Comparison of ENCODE assay signal across 13 mouse cellular contexts in genomic region chr11:118874487-118875095, GRCm38 (mm10). TPM values are rescaled to one million over a fixed set of nuclear protein-coding genes. Genes with fewer than 3 reads are reported as not detected.
A peak's percentile ranks its signal among the peaks of the same experiment; 100 is the strongest.
DNase-seq lines count a peak whose midpoint lies in the region; ATAC-seq and TF ChIP-seq lines count a peak whose summit lies in the region.
"Had no signal": no experiment of that assay in that cellular context is flagged by ENCODE, and none has a peak within 500 bp of the region (broad histone marks: within the 10 kb centered on the region; RNA-seq: fewer than 3 reads in every experiment).

No protein-coding gene starts in this region.

- H3K4me2 ChIP-seq in kidney, postnatal 0 days (ENCODE audit: low read length): no peak overlapping the region
- no peak overlapping the region for H3K4me2 ChIP-seq in forebrain, embryonic 13.5 days
- H3K4me2 ChIP-seq in hindbrain, embryonic 13.5 days: no peak overlapping the region
- H3K4me2 ChIP-seq in midbrain, embryonic 16.5 days (ENCODE audit: low read length): no peak overlapping the region

- H3K4me3 ChIP-seq in kidney, postnatal 0 days (replicated peaks; ENCODE audit: low read depth, low read length): no peak overlapping the region
- H3K4me3 ChIP-seq in forebrain, embryonic 13.5 days: no peak overlapping the region
- H3K4me3 ChIP-seq in hindbrain, embryonic 13.5 days: no peak overlapping the region
- H3K4me3 ChIP-seq in midbrain, embryonic 16.5 days (ENCODE audit: low read depth, low read length): no peak overlapping the region
- H3K4me3 ChIP-seq: myocyte had no signal

- no peak overlapping the region for H3K9ac ChIP-seq in kidney, postnatal 0 days (ENCODE audit: low read depth, low read length)
- H3K9ac ChIP-seq in forebrain, embryonic 13.5 days: peak overlapping the region; percentile 34; the same call in 1 of the 2 replicates
- H3K9ac ChIP-seq in hindbrain, embryonic 13.5 days: peak overlapping the region; percentile 35
- H3K9ac ChIP-seq in midbrain, embryonic 16.5 days (ENCODE audit: low read depth, low read length): no peak overlapping the region; the same call in 1 of the 2 replicates

- H3K27ac ChIP-seq in kidney, postnatal 0 days: peak overlapping the region; percentile 22; the same call in 1 of the 2 replicates
- H3K27ac ChIP-seq in forebrain, embryonic 13.5 days: peak overlapping the region; percentile 51
- H3K27ac ChIP-seq in hindbrain, embryonic 13.5 days: peak overlapping the region; percentile 87
- H3K27ac ChIP-seq in midbrain, embryonic 16.5 days (ENCODE audit: low read length): peak overlapping the region; percentile 74

- peak; percentile 68; the same call in 1 of the 2 replicates for ATAC-seq in kidney, postnatal 0 days (replicated peaks; ENCODE audit: low FRiP score, low read depth)
- ATAC-seq in forebrain, embryonic 13.5 days: no peak
- peak; percentile 40; the same call in 1 of the 2 replicates for ATAC-seq in hindbrain, embryonic 13.5 days (ENCODE audit: low FRiP score)
- peak; percentile 57 for ATAC-seq in midbrain, embryonic 16.5 days

- H3K27me3 ChIP-seq in kidney, postnatal 0 days (ENCODE audit: insufficient read depth, low read length): no peaks in the 10 kb centered on the region
- H3K27me3 ChIP-seq in forebrain, embryonic 13.5 days: no peaks in the 10 kb centered on the region
- H3K27me3 ChIP-seq in hindbrain, embryonic 13.5 days: no peaks in the 10 kb centered on the region
- no peaks in the 10 kb centered on the region for H3K27me3 ChIP-seq in midbrain, embryonic 16.5 days (ENCODE audit: control insufficient read depth, insufficient read depth, low read depth, low read length)

- no peak for TF ChIP-seq CTCF in kidney, postnatal 0 days (IDR thresholded peaks at IDR 0.05; ENCODE audit: low read depth)

- DNase-seq in kidney, postnatal 0 days (ENCODE audit: low spot score): peak; percentile 64
- DNase-seq in kidney, postnatal 25 days: no peak
- DNase-seq in adrenal gland, adult (ENCODE audit: inconsistent age in 2 of 2, low spot score in 1 of 2): no peak
- no peak for DNase-seq in urinary bladder, postnatal 14 days (ENCODE audit: low spot score)
- DNase-seq in lung, postnatal 4 days: no peak
- DNase-seq: heart, adult 11 months; layer of hippocampus, postnatal 36 days; liver; right cerebral cortex, postnatal 14 days had no signal

- WGBS in kidney, postnatal 0 days: 16% methylated on average over 7 of the region's 7 CpGs
- WGBS in forebrain, embryonic 13.5 days: 15% methylated on average over 7 of the region's 7 CpGs
- 24% methylated on average over 7 of the region's 7 CpGs for WGBS in hindbrain, embryonic 13.5 days
- WGBS in midbrain, embryonic 16.5 days: 14% methylated on average over 7 of the region's 7 CpGs

- H3K4me1 ChIP-seq in kidney, postnatal 0 days (replicated peaks; ENCODE audit: insufficient read depth, low read length): no peaks in the 10 kb centered on the region
- H3K4me1 ChIP-seq in forebrain, embryonic 13.5 days: peaks cover 29% of the 10 kb centered on the region
- H3K4me1 ChIP-seq in hindbrain, embryonic 13.5 days (replicated peaks): peaks cover 37% of the 10 kb centered on the region
- peaks cover 31% of the 10 kb centered on the region for H3K4me1 ChIP-seq in midbrain, embryonic 16.5 days (ENCODE audit: control insufficient read depth, insufficient read depth, low read length)

- no peaks in the 10 kb centered on the region for H3K36me3 ChIP-seq in kidney, postnatal 0 days (ENCODE audit: insufficient read depth, low read length)
- no peaks in the 10 kb centered on the region; the same call in 1 of the 2 replicates for H3K36me3 ChIP-seq in forebrain, embryonic 13.5 days (ENCODE audit: poor library complexity, severe bottlenecking)
- no peaks in the 10 kb centered on the region for H3K36me3 ChIP-seq in hindbrain, embryonic 13.5 days
- H3K36me3 ChIP-seq in midbrain, embryonic 16.5 days (ENCODE audit: control insufficient read depth, insufficient read depth, low read length): no peaks in the 10 kb centered on the region

- H3K9me3 ChIP-seq in kidney, postnatal 0 days (replicated peaks; ENCODE audit: low read length): no peaks in the 10 kb centered on the region
- no peaks in the 10 kb centered on the region for H3K9me3 ChIP-seq in forebrain, embryonic 13.5 days (replicated peaks)
- H3K9me3 ChIP-seq in hindbrain, embryonic 13.5 days: peaks cover 7% of the 10 kb centered on the region; the same call in 1 of the 2 replicates
- no peaks in the 10 kb centered on the region for H3K9me3 ChIP-seq in midbrain, embryonic 16.5 days (replicated peaks; ENCODE audit: control insufficient read depth, low read length, poor library complexity, severe bottlenecking)

RNA-seq across cellular contexts. Expression of gene Rbfox3, which starts 36.8 kb away (rescaled TPM):
- 0.42 and 0.82 TPM in 2 replicates for polyA plus RNA-seq in kidney, postnatal 0 days (2015; fragmentation: Nextera tagmentation; extraction: Ambion mirVana)
- polyA plus RNA-seq in forebrain, embryonic 13.5 days (2015; fragmentation: Nextera tagmentation; extraction: Ambion mirVana): 32.0 and 34.0 TPM in 2 replicates
- 54.3 and 55.2 TPM in 2 replicates for polyA plus RNA-seq in hindbrain, embryonic 13.5 days (2015; fragmentation: Nextera tagmentation; extraction: Ambion mirVana)
- polyA plus RNA-seq in midbrain, embryonic 16.5 days (2015; fragmentation: Nextera tagmentation; extraction: Ambion mirVana): 49.1 and 54.9 TPM in 2 replicates
- polyA plus RNA-seq: myocyte had no signal

Comparison
In these comparisons a context has a peak if more than half of its experiments do, and no peak if none do; other contexts are left out.
1. H3K27ac ChIP-seq: peak in every context shown above with its lines; median percentile 87 in hindbrain, embryonic 13.5 days; 74 in midbrain, embryonic 16.5 days; 51 in forebrain, embryonic 13.5 days; 22 in kidney, postnatal 0 days.
2. H3K9ac ChIP-seq: peak in forebrain, embryonic 13.5 days (single experiment) and hindbrain, embryonic 13.5 days (single experiment); none in kidney, postnatal 0 days (single experiment) and midbrain, embryonic 16.5 days (single experiment).
3. RNA of gene Rbfox3, which starts 36.8 kb away (polyA plus RNA-seq): 54.3 to 55.2 TPM in hindbrain, embryonic 13.5 days, 49.1 to 54.9 TPM in midbrain, embryonic 16.5 days and 32.0 to 34.0 TPM in forebrain, embryonic 13.5 days; 0.42 to 0.82 TPM in kidney, postnatal 0 days; every median in the first group is over 10 times any median in the second.